Mouse (Mus musculus) intestine, postnatal 0 days (tissue): ENCODE results near the gene Ppbp. TPM values are rescaled to one million over a fixed set of nuclear protein-coding genes. Genes with fewer than 3 reads are reported as not detected.

ENCODE experiments used
- ATAC-seq: fragments of 200-750 bp; cut with Nextera tagmentation; 2 replicates; pipeline ENCODE4 v1.8.0; 2017; ENCODE audit warnings: mild to moderate bottlenecking, moderate TSS enrichment, moderate library complexity
- H3K27ac ChIP-seq: fragments of 300-500 bp; sonication (generic); 2 replicates; pipeline ENCODE4 v1.5.1; 2014; ENCODE audit warnings: mild to moderate bottlenecking, low read depth, low read length, moderate library complexity
- H3K27me3 ChIP-seq: fragments of 300-500 bp; sonication (generic); replicated peaks from 2 replicates; pipeline ENCODE4 v1.6.1; 2014; ENCODE audit warnings: low read length, mixed read lengths; ENCODE audit not compliant: control insufficient read depth, insufficient read depth
- H3K36me3 ChIP-seq: fragments of 300-500 bp; sonication (generic); 2 replicates; pipeline ENCODE4 v1.6.1; 2014; ENCODE audit warnings: mild to moderate bottlenecking, moderate library complexity; ENCODE audit not compliant: control insufficient read depth, insufficient read depth
- H3K4me1 ChIP-seq: fragments of 300-500 bp; sonication (generic); replicated peaks from 2 replicates; pipeline ENCODE4 v1.6.1; 2014; ENCODE audit warnings: antibody characterized with exemption, low read length, mixed read lengths; ENCODE audit not compliant: control insufficient read depth, insufficient read depth
- H3K4me2 ChIP-seq: fragments of 300-500 bp; sonication (generic); replicated peaks from 2 replicates; pipeline ENCODE4 v1.6.1; 2014; ENCODE audit warnings: low read depth, mild to moderate bottlenecking, moderate library complexity
- H3K4me3 ChIP-seq: fragments of 300-500 bp; sonication (generic); 2 replicates; pipeline ENCODE4 v1.5.1; 2014; ENCODE audit warnings: low read depth, low read length
- H3K9ac ChIP-seq: fragments of 300-500 bp; sonication (generic); 2 replicates; pipeline ENCODE4 v1.6.1; 2014; ENCODE audit warnings: mild to moderate bottlenecking, low read depth, low read length
- H3K9me3 ChIP-seq: fragments of 300-500 bp; sonication (generic); 2 replicates; pipeline ENCODE4 v1.6.1; 2016; ENCODE audit warnings: mixed run types; ENCODE audit not compliant: control insufficient read depth
- CTCF ChIP-seq: sonication (generic); IDR thresholded peaks from 2 replicates; pipeline ENCODE4 v1.5.1; 2016; ENCODE audit warnings: low read depth, mild to moderate bottlenecking, control low read depth, antibody characterized with exemption, moderate library complexity
- WGBS: fragments of 180-500 bp; shearing (Covaris S2); extraction: QIAGEN DNeasy Blood & Tissue Kit; methylation state at CpG from one replicate; pipeline ENCODE4 v1.1.7; 2014; 5-methylcytosine and 5-hydroxymethylcytosine counted together
- microRNA-seq: library from miRNA; unstranded; fragments of <30 nt; microRNA quantifications from one replicate; pipeline ENCODE4, GENCODE M21; 2016
- polyA plus RNA-seq: library from polyadenylated mRNA; unstranded; fragments of >200 nt; fragmentation: Nextera tagmentation; extraction: Ambion mirVana; gene quantifications from 2 replicates; pipeline ENCODE4 v1.2.1, GENCODE M21; 2015

Ppbp gene
- polyA plus RNA-seq, 1 experiment from 2014 or later: 0.56 TPM

DNA sequence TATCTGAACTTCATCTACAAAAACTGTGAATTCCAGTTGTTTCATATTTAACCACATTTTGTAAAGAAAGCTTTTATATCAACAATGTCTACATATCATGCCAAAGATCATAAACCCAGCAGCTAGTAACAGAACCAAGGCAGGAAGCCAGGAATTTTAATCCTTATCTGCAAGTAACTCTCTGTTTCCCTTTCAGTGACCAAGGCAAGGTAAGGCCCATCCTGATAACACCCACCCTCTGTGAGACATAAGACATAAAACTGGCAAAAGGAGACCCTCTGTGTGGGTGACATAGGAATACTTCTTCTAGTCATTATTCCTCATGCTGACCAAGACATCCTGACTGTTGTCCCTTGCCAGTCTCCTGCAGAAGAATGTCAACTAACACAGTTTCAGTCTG lies 36.3 kb downstream of the Ppbp start:
- ATAC-seq: no peak
- Histone ChIP-seq H3K27me3 (no peaks in the 10 kb centered on the region), H3K4me1 (no peaks in the 10 kb centered on the region), H3K36me3 (no peaks in the 10 kb centered on the region), H3K4me3 (no peak overlapping the region), H3K27ac (no peak overlapping the region), H3K9me3 (no peaks in the 10 kb centered on the region), H3K9ac (no peak overlapping the region), H3K4me2 (no peak overlapping the region)
- TF ChIP-seq CTCF: no peak

DNA sequence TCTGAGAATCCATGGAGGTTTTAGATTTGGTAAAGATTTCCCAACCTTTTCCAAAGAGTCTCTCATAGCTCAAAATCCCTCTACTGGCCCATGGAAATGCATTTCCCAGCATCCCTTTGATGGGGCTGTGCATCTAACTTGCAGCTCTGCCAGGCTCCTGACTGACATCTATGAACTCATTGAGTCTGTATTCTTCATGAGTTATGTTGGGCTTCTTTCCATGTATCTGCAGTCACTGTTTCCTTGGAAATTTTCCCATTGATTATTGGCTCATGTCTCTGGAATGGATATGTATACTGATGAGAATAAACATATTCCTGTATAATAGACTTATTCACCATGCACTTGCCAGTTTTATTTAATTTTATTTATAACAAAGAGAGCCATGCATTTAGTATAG lies 37.7 kb downstream of the Ppbp start:
- H3K9me3 ChIP-seq: no peaks in the 10 kb centered on the region
- ATAC-seq: no peak
- no peak for TF ChIP-seq CTCF

GRCm38 (mm10) chr5:90807176-90807950 lies 39.0 kb downstream of the Ppbp start:
- 72% methylated on average over 3 of the region's 3 CpGs for WGBS
- no peaks in the 10 kb centered on the region for H3K27me3 ChIP-seq
- H3K9me3 ChIP-seq: no peaks in the 10 kb centered on the region
- no peak for TF ChIP-seq CTCF
- no peak overlapping the region for H3K4me2 ChIP-seq
- no peak overlapping the region for H3K27ac ChIP-seq
- H3K36me3 ChIP-seq: no peaks in the 10 kb centered on the region
- no peak overlapping the region for H3K9ac ChIP-seq
- H3K4me3 ChIP-seq: no peak overlapping the region
- ATAC-seq: no peak
- no peaks in the 10 kb centered on the region for H3K4me1 ChIP-seq

More for the DNA sequence above, 37.7 kb downstream of the Ppbp start:
- Histone ChIP-seq H3K4me3 (no peak overlapping the region), H3K27ac (no peak overlapping the region), H3K9ac (no peak overlapping the region), H3K4me1 (no peaks in the 10 kb centered on the region), H3K27me3 (no peaks in the 10 kb centered on the region), H3K36me3 (no peaks in the 10 kb centered on the region), H3K4me2 (no peak overlapping the region)

Small RNA genes within 50 kb of the gene (microRNA-seq; reads per million reads assigned to microRNA genes)
- not detected for gene Gm24322

Other genes with a start within 250 kb of the Ppbp start
- gene Afm, start 249.6 kb upstream of the Ppbp start, polyA plus RNA-seq: 8.2 and 9.4 TPM in 2 replicates
- 0.35 and 0.63 TPM in 2 replicates for gene 5830473C10Rik, start 207.4 kb upstream of the Ppbp start, polyA plus RNA-seq
- 28.7 and 30.7 TPM in 2 replicates for gene Rassf6, start 127.9 kb upstream of the Ppbp start, polyA plus RNA-seq
- gene Cxcl5, start 9.2 kb upstream of the Ppbp start, polyA plus RNA-seq: 0.96 and 1.2 TPM in 2 replicates
- 58.0 and 64.6 TPM in 2 replicates for gene Pf4, start 3.9 kb downstream of the Ppbp start, polyA plus RNA-seq
- gene Cxcl3, start 17.6 kb downstream of the Ppbp start, polyA plus RNA-seq: not detected in 2 replicates
- gene Cxcl15, start 26.0 kb downstream of the Ppbp start, polyA plus RNA-seq: 0.56 and 0.69 TPM in 2 replicates
- 0.83 and 1.2 TPM in 2 replicates for gene Cxcl1, start 122.7 kb downstream of the Ppbp start, polyA plus RNA-seq
- 0.18 and 0.30 TPM in 2 replicates for gene Cxcl2, start 135.4 kb downstream of the Ppbp start, polyA plus RNA-seq
- 33.9 TPM in 2 replicates for gene Mthfd2l, start 162.6 kb downstream of the Ppbp start, polyA plus RNA-seq